Mouse (Mus musculus): ENCODE data around the gene Cog6.

GRCm38 (mm10) chr3:52994666-52995065 is 22.4 kb downstream of the Cog6 start:
- 0 out of 2 replicates have a peak, but pooled peaks have one; percentile 10 for TF ChIP-seq CTCF (conservative IDR thresholded peaks at IDR 0.05; ENCODE audit: low read length)
- no peak for TF ChIP-seq POU5F1 (IDR thresholded peaks at IDR 0.05; ENCODE audit: borderline replicate concordance, low read length)
